Mouse (Mus musculus): Measurements from ENCODE around the gene Dok1.
A peak's percentile ranks its signal among the peaks of the same experiment; 100 is the strongest.

Dok1 gene

DNA sequence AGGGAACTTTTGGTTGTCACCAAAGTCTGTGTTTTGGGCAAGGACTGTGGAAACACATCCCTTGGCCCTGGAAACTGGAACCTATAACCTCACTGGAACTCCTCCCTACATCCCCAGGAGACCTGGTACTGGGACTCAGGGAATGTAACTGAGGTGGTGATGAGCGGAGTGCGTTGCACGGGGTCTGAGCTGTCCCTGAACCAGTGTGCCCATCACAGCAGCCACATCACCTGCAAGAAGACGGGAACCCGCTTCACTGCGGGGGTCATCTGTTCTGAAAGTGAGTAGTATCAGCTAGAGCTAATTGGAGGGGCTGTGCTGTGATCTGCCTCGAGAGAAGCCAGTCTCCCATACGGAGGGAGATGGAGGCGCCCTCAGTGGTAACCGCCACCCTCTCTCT lies 16.1 kb upstream of the Dok1 start:
- no peak for DNase-seq (ENCODE audit: low spot score in 2 of 2)

DNA sequence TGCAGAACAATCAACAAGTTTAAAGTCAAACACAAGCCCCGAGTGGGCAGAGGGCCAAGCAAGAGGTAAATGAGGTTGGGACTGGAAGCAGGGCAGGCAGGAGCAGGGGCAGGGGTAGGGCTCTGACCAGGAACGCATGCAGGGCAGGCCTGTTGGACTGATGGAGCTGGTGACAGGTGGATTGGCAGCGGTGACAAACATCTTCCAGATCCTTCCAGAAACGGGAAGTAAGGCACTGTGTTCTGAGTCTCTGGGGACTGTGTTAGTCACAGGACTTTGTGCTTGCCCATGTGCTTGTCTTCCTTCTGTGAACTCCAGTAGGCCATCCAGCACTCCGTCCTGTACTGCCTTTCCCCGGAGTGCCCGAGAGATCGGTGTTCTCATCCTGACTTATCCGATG lies 11.5 kb upstream of the Dok1 start:
- DNase-seq (ENCODE audit: low spot score in 2 of 2) = no peak

DNA sequence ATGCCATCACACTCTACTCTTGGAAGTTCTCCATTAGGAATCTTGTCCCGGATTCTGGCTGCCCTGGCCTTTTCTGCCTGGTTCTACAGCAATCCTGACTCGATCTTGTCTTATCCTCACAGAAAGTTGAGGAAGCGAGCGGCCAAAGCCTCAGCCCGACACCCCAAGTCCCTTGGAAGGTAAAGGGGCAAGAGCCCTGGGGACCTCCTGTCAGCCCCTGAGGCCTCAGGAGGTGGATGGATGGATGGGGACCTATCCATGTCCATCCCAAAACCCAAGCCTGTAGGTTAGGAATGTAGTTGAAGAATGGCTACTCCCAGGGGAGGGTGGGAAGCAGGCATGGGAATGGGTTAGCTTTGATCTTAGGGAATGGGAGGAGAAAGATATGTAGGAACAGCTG lies 10.7 kb upstream of the Dok1 start:
- no peak for DNase-seq (ENCODE audit: low spot score in 2 of 2)

DNA sequence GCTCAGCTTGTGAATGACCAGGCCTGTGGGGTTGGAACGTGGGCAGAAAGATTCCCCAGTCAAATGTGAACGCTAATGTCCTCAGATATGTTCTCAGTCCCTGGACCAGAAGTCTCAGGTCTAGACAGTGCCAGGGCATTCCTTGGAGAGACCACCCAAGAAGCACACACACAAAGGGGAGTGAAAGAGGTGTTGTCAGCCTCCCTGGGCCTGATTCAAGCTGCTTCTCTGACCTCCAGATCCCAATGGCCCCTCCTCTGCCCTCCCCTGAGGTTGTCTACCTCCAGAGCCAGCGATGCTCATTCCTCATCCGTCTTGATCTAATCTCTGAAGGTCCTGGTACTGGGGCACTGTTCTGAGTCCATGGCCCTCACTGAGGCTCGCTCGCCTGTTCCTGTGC lies 10.3 kb upstream of the Dok1 start:
- DNase-seq (ENCODE audit: low spot score in 2 of 2) = no peak

DNA sequence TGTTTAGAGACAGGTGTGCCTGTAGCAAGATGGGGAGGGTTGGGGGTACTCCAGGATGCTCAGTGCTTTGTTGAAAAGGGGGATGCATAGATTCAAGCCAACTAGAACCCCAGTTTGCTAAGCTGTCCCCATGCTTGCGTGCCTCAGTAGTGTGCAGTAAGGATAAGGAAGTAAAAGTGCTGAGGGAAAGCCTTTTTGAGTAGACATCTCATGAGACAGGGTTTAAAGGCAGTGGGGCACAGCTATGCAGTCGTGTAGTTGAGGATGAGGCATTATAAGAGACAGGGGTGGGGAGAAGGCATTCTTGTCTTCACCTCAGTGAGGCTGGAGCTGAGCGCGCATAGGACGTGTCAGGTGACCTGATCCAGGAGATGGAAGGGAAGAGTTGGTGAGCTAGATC lies 7.3 kb upstream of the Dok1 start:
- DNase-seq (ENCODE audit: low spot score in 2 of 2) = no peak

DNA sequence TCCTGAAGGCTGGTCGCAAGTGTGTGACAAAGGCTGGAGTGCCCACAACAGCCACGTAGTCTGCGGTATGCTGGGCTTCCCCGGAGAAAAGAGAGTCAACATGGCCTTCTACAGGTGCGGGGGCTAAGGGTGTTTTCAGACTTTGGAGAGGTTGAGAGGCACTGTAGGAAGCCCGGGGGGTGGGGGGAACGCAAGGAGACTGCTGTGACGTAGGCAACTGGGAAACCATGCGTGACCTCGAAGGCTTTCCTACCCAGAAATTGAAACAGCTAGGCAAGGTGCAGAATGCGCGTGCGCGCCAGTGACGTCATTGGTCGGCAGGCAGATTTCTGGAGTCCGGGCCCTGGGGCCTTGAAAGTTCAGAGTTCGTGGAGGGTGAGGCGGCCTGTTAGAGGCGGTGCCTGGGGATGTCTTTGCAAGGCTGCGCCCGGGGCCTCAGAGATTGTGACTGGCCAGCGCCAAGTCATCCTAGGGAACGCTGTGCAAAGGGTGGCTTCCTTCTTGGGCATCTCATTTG lies 5.3 kb upstream of the Dok1 start:
- peak; percentile 87 to 90 for DNase-seq (ENCODE audit: low spot score in 2 of 2)

DNA sequence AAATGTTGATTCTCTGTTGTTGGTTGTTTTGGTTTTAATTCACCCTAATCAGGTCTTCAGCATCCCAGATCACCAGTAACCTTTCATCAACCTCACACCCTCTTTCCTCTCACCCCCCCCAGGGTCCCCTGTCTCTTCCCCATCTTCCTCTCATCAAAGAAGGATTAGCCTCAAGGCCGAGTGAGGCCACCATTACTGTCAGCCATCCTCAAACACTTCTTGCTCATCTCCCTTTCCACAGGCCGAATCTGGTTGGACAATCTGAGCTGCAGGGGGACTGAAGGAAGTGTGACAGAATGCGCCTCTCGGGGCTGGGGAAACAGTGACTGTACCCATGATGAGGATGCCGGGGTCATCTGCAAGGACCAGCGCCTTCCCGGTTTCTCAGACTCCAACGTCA lies 3.9 kb upstream of the Dok1 start:
- no peak for DNase-seq (ENCODE audit: low spot score in 2 of 2)

DNA sequence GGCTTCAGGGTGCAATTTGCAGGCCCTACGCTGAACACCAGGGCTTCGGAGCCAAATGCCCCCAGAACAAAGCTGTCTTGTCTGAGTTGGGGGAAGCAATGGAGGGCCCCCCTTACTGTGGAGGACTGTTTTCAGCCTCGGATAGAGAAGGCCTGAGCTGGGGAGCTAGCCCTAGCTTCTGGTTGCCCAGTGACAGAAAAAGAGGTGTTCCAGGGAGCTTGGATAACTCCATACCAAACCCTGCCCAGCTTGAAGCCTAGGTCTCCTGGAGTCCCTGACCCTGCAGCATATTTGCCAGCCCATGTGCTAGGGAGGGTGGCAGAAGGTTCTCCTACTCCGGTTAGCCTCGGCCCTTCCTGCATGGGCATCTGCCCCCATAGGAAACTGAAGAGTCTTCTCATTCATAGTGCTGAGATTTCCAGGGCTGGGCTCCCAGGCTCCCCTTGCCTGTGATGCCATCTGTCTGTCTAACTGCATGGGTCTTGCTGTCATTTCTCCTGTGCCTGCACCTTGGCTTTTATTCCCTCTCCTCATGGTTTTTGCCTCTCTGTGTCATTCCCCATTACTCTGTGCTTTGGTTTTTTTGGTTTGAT lies 1.3 kb upstream of the Dok1 start:
- no peak for DNase-seq (ENCODE audit: low spot score in 2 of 2)

GRCm38 (mm10) chr6:83032769-83033191 lies 491 bp downstream of the Dok1 start:
- DNase-seq (ENCODE audit: low spot score in 2 of 2) = peak in 1 of 2 experiments; percentile 32

GRCm38 (mm10) chr6:83031921-83032590 lies 1.2 kb downstream of the Dok1 start:
- DNase-seq (ENCODE audit: low spot score in 2 of 2) = no peak

- DNase-seq (ENCODE audit: low spot score in 2 of 2) = no peak
These were observed 2.2 kb downstream of the Dok1 start for GRCm38 (mm10) chr6:83031111-83031510.

GRCm38 (mm10) chr6:83029777-83030176 lies 3.5 kb downstream of the Dok1 start:
- no peak for DNase-seq (ENCODE audit: low spot score in 2 of 2)

DNA sequence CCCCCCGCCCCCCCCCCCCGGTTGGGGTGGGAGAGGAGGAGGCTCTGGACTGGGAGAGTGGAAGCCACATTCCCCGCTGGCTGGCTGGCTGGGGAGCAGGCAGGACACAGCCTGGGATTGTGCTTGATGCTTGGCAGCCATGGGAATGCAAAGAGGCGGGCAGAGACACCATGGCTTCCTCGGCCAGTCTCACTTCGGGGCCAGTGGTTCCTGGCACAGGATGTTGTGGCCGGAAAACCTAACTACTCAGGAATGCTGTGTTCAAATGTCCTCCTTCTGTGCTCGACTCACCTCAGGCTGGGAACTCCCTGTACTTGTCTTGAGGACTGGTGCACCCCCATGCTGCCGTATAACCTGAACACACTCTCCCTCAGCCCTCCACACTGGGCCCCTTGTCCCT lies 5.6 kb downstream of the Dok1 start:
- DNase-seq (ENCODE audit: low spot score in 2 of 2) = no peak

DNA sequence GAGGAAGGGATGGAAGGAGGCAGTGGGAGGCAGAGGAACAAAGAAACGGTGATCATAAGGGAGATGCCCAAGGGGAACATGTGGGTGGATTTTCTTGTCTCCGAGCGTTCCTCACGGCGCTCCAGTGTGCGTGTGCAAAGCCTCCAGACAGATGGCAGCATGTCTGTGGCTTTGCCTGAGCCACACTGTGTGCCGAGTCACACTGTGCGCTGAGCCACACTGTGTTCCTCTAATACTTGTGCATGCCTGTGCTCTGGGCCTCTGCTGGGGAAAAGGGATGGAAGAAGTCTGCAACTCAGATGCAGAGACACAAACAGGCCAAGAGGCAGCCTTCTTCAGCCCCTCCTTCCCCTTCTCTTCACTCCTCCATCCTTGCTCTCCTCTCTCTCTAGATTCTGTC lies 6.0 kb downstream of the Dok1 start:
- no peak for DNase-seq (ENCODE audit: low spot score in 2 of 2)

- DNase-seq (ENCODE audit: low spot score in 2 of 2) = no peak
These were observed 8.1 kb downstream of the Dok1 start for GRCm38 (mm10) chr6:83025221-83025620.

DNA sequence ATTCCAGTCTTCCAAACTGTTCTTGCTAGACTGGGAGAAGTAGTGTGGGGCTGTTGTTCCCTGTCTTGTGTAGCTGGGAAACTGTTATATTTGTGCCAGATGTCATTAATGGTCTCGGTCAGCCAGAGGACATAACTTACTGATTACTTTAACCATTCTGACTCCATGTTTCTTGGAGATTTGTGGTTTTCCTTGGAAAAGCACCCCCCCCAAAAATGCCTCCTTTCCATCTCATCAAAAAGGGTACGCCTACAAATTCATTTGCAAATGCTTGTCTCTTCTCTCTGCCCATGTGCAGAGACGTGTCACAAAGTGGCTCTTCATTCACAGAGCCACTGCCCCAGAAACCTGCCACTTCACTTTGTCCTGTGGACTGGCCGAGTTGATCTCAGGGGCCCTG lies 8.8 kb downstream of the Dok1 start:
- no peak for DNase-seq (ENCODE audit: low spot score in 2 of 2)

GRCm38 (mm10) chr6:83023786-83024185 lies 9.5 kb downstream of the Dok1 start:
- DNase-seq (ENCODE audit: low spot score in 2 of 2) = no peak

GRCm38 (mm10) chr6:83023008-83023407 lies 10.3 kb downstream of the Dok1 start:
- DNase-seq (ENCODE audit: low spot score in 2 of 2) = no peak

DNA sequence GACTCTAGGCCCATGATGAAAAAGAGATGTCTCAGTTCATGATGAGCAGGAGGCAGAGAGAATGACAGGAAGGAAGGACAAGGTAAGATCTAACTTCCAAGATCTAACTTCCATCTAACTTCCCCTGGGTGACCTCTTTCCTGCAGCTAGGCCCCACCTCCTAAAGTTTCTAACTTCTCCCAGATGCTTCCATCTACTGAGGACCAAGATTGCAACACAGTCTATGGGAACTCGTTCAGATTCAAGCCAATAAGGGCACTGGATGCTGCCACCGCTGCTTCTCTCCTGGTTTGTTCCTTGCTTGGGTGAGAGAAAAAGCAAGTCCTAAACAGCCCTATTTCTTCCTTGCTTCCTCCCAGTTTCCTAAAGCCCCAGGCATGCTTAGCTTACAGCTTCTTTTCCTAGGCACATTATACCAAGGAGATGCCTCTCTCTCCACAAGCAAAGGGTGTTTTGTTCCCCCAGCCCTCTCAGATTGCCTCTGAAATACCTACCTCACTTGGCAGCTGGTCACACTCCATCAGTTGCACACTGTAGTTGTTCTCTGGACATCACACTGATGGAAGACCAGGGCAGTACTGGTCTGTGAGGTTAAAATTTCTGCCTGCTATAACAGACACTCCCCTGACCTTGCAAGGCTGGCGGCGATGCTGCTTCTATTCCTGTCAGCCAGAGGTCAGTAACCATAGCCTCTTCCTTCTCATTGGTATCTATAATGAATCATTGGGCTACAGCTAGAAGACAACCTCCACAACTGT lies 12.3 kb downstream of the Dok1 start:
- no peak for DNase-seq (ENCODE audit: low spot score in 2 of 2)

- DNase-seq (ENCODE audit: low spot score in 2 of 2) = no peak
These were observed 13.2 kb downstream of the Dok1 start for GRCm38 (mm10) chr6:83020121-83020520.

DNA sequence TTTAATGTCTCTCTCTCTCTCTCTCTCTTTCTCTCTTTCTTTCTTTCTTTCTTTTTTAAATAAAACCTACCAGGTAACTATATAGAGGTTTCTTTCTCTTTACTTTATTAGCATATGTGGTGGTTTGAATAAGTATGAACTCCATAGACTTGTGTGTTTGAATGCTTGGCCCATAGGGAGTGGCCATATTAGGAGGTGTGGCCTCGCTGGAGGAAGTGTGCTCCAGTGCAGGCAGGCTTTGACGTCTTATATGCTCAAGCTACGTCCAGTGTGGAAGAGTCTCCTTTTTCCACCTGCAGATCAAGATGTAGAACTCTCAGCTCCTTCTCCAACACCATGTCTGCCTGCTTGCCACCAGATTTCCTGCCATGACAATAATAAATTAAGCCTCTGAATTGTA lies 14.2 kb downstream of the Dok1 start:
- DNase-seq (ENCODE audit: low spot score in 2 of 2) = no peak

GRCm38 (mm10) chr6:83017190-83017589 lies 16.1 kb downstream of the Dok1 start:
- no peak for DNase-seq (ENCODE audit: low spot score in 2 of 2)

GRCm38 (mm10) chr6:83015749-83016148 lies 17.5 kb downstream of the Dok1 start:
- DNase-seq (ENCODE audit: low spot score in 2 of 2) = no peak

Data from right cerebral cortex, postnatal 10 days (tissue).